Mouse (Mus musculus) MEL (cell line): ENCODE measurements around the gene Dhcr7. TPM values are rescaled to one million over a fixed set of nuclear protein-coding genes. Genes with fewer than 3 reads are reported as not detected.

ENCODE experiments used
- DNase-seq: peaks from one replicate; pipeline ENCODE4 v3.0.0; 2011; ENCODE audit warnings: low read depth, low spot score
- H3K27ac ChIP-seq: 2 replicates; pipeline ENCODE4 v1.5.1; 2012; ENCODE audit warnings: low read depth, mild to moderate bottlenecking, control low read depth, low read length, moderate library complexity; ENCODE audit not compliant: control insufficient read depth
- H3K27me3 ChIP-seq, 2 experiments: fragments of 150-350 bp in 1 of 2; sonication (generic) in 1 of 2; 2 replicates each; pipeline ENCODE4 v1.6.1; 2012; ENCODE audit warnings: low read length in 2 of 2, mild to moderate bottlenecking in 2 of 2, improper control_type of control experiment in 1 of 2, moderate library complexity in 1 of 2; ENCODE audit not compliant: insufficient read depth in 2 of 2, control insufficient read depth in 1 of 2
- H3K36me3 ChIP-seq, 2 experiments: 2 replicates each; pipeline ENCODE4 v1.6.1; 2012 to 2014; ENCODE audit warnings: low read length in 2 of 2, improper control_type of control experiment in 1 of 2, inconsistent platforms in 1 of 2, mild to moderate bottlenecking in 1 of 2; ENCODE audit not compliant: insufficient read depth in 2 of 2, control insufficient read depth in 1 of 2
- H3K4me1 ChIP-seq, 2 experiments: fragments of 150-350 bp in 1 of 2; sonication (generic) in 1 of 2; 2 replicates each; pipeline ENCODE4 v1.6.1; 2012; ENCODE audit warnings: low read length in 2 of 2, improper control_type of control experiment in 1 of 2, mild to moderate bottlenecking in 1 of 2; ENCODE audit not compliant: insufficient read depth in 2 of 2, control insufficient read depth in 1 of 2
- H3K4me3 ChIP-seq, 2 experiments: fragments of 150-350 bp in 1 of 2; sonication (generic) in 1 of 2; 2 replicates each; pipeline ENCODE4 v1.5.1; 2012; ENCODE audit warnings: low read depth in 2 of 2, low read length in 2 of 2, mild to moderate bottlenecking in 2 of 2, moderate library complexity in 2 of 2, control low read depth in 1 of 2, improper control_type of control experiment in 1 of 2; ENCODE audit not compliant: control insufficient read depth in 1 of 2, insufficient read depth in 1 of 2
- H3K79me2 ChIP-seq: 2 replicates; pipeline ENCODE4 v1.6.1; 2012; ENCODE audit warnings: mild to moderate bottlenecking, low read length, moderate library complexity; ENCODE audit not compliant: control insufficient read depth, poor library complexity, insufficient read depth
- H3K9ac ChIP-seq: 2 replicates; pipeline ENCODE4 v1.6.1; 2012; ENCODE audit warnings: low read depth, mild to moderate bottlenecking, control low read depth, low read length, moderate library complexity; ENCODE audit not compliant: control insufficient read depth, poor library complexity, severe bottlenecking
- H3K9me3 ChIP-seq: fragments of 150-350 bp; sonication (generic); replicated peaks from 2 replicates; pipeline ENCODE4 v1.6.1; 2012; ENCODE audit warnings: mild to moderate bottlenecking, low read length, improper control_type of control experiment, moderate library complexity; ENCODE audit not compliant: insufficient read depth
- BHLHE40 ChIP-seq: IDR thresholded peaks from 2 replicates; pipeline ENCODE4 v1.6.1; 2012; ENCODE audit warnings: low read depth, mild to moderate bottlenecking, inconsistent platforms, low read length, improper control_type of control experiment, borderline replicate concordance
- CHD2 ChIP-seq: IDR thresholded peaks from 2 replicates; pipeline ENCODE4 v1.6.1; 2011; ENCODE audit warnings: low read length, improper control_type of control experiment
- ELF1 ChIP-seq: IDR thresholded peaks from 2 replicates; pipeline ENCODE4 v1.6.1; 2014; ENCODE audit warnings: low read depth, mild to moderate bottlenecking, inconsistent platforms, low read length, improper control_type of control experiment, moderate library complexity
- ETS1 ChIP-seq: IDR thresholded peaks from 2 replicates; pipeline ENCODE4 v1.6.1; 2012; ENCODE audit warnings: low read depth, mild to moderate bottlenecking, inconsistent platforms, low read length, improper control_type of control experiment, moderate library complexity
- GABPA ChIP-seq: IDR thresholded peaks from 2 replicates; pipeline ENCODE4 v1.6.1; 2012; ENCODE audit warnings: low read depth, mild to moderate bottlenecking, inconsistent platforms, low read length, improper control_type of control experiment, moderate library complexity
- GATA1 ChIP-seq: IDR thresholded peaks from 2 replicates; pipeline ENCODE4 v1.6.1; 2011; ENCODE audit warnings: low read depth, low read length, improper control_type of control experiment
- MEF2A ChIP-seq: IDR thresholded peaks from 2 replicates; pipeline ENCODE4 v1.6.1; 2014; ENCODE audit warnings: low read depth, mild to moderate bottlenecking, inconsistent platforms, low read length, improper control_type of control experiment; ENCODE audit not compliant: poor library complexity, insufficient replicate concordance, severe bottlenecking; ENCODE audit errors: extremely low read depth
- MXI1 ChIP-seq: IDR thresholded peaks from 2 replicates; pipeline ENCODE4 v1.6.1; 2011; ENCODE audit warnings: mild to moderate bottlenecking, low read depth, low read length, improper control_type of control experiment
- MYB ChIP-seq: IDR thresholded peaks from 2 replicates; pipeline ENCODE4 v1.6.1; 2011; ENCODE audit warnings: mild to moderate bottlenecking, low read depth, low read length, improper control_type of control experiment
- MYC ChIP-seq: IDR thresholded peaks from 2 replicates; pipeline ENCODE4 v1.6.1; 2011; ENCODE audit warnings: low read depth, mild to moderate bottlenecking, low read length, improper control_type of control experiment, moderate library complexity
- NELFE ChIP-seq: IDR thresholded peaks from 2 replicates; pipeline ENCODE4 v1.6.1; 2011; ENCODE audit warnings: low read depth, low read length, improper control_type of control experiment
- NRF1 ChIP-seq: IDR thresholded peaks from 2 replicates; pipeline ENCODE4 v1.6.1; 2014; ENCODE audit warnings: low read depth, mild to moderate bottlenecking, inconsistent platforms, low read length, improper control_type of control experiment, moderate library complexity; ENCODE audit not compliant: poor library complexity, insufficient read depth, severe bottlenecking
- POLR2A ChIP-seq, 2 experiments: IDR thresholded peaks; 2 replicates each; pipeline ENCODE4 v1.6.1; 2011 to 2012; ENCODE audit warnings: low read length in 2 of 2, mild to moderate bottlenecking in 2 of 2, control low read depth in 1 of 2, improper control_type of control experiment in 1 of 2, low read depth in 1 of 2, moderate library complexity in 1 of 2; ENCODE audit not compliant: control insufficient read depth in 1 of 2, insufficient read depth in 1 of 2, poor library complexity in 1 of 2
- POLR2AphosphoS5 ChIP-seq: IDR thresholded peaks from 2 replicates; pipeline ENCODE4 v1.6.1; 2012; ENCODE audit warnings: low read depth, borderline replicate concordance, mild to moderate bottlenecking, inconsistent platforms, low read length, moderate library complexity, mixed read lengths
- RCOR1 ChIP-seq: IDR thresholded peaks from 2 replicates; pipeline ENCODE4 v1.6.1; 2012; ENCODE audit warnings: low read depth, mild to moderate bottlenecking, inconsistent platforms, low read length, improper control_type of control experiment
- SIN3A ChIP-seq: IDR thresholded peaks from 2 replicates; pipeline ENCODE4 v1.6.1; 2012; ENCODE audit warnings: low read length, improper control_type of control experiment, inconsistent platforms
- TAL1 ChIP-seq: IDR thresholded peaks from 2 replicates; pipeline ENCODE4 v1.6.1; 2012; ENCODE audit warnings: mild to moderate bottlenecking, inconsistent platforms, low read length, moderate library complexity, mixed read lengths
- TBP ChIP-seq: IDR thresholded peaks from 2 replicates; pipeline ENCODE4 v1.8.0; 2011; ENCODE audit warnings: low read depth, low read length, improper control_type of control experiment
- TCF12 ChIP-seq: IDR thresholded peaks from 2 replicates; pipeline ENCODE4 v1.6.1; 2014; ENCODE audit warnings: low read depth, mild to moderate bottlenecking, inconsistent platforms, low read length, improper control_type of control experiment, moderate library complexity
- USF1 ChIP-seq: IDR thresholded peaks from 2 replicates; pipeline ENCODE4 v1.6.1; 2014; ENCODE audit warnings: low read depth, mild to moderate bottlenecking, inconsistent platforms, low read length, improper control_type of control experiment, moderate library complexity
- USF2 ChIP-seq, 2 experiments: IDR thresholded peaks; 2 replicates each; pipeline ENCODE4 v1.6.1; 2011 to 2012; ENCODE audit warnings: improper control_type of control experiment in 2 of 2, low read length in 2 of 2, borderline replicate concordance in 1 of 2, inconsistent platforms in 1 of 2, low read depth in 1 of 2, mild to moderate bottlenecking in 1 of 2; ENCODE audit not compliant: insufficient read depth in 1 of 2
- ZC3H11A ChIP-seq: IDR thresholded peaks from 2 replicates; pipeline ENCODE4 v1.6.1; 2012; ENCODE audit warnings: low read depth, mild to moderate bottlenecking, inconsistent platforms, low read length, improper control_type of control experiment
- ZNF384 ChIP-seq: IDR thresholded peaks from 2 replicates; pipeline ENCODE4 v1.6.1; 2012; ENCODE audit warnings: low read depth, mild to moderate bottlenecking, inconsistent platforms, low read length, improper control_type of control experiment
- polyA plus RNA-seq, 2 experiments: library from polyadenylated mRNA; stranded (reverse) in 1 of 2; unstranded in 1 of 2; fragments of >175 nt in 1 of 2; fragments of >200 nt in 1 of 2; gene quantifications; 2 replicates each; pipeline versions ENCODE4 v1.2.1 to v1.2.4; 2012; ENCODE audit warnings: low replicate concordance in 2 of 2, low read depth in 1 of 2; ENCODE audit not compliant: insufficient read length in 2 of 2, insufficient read depth in 1 of 2, missing spikeins in 1 of 2
- total RNA-seq: library from RNA; depleted of rRNA; stranded (reverse); fragments of 300-350 nt; gene quantifications from 2 replicates; pipeline ENCODE4 v1.2.3, GENCODE M21; 2012

Dhcr7 gene
- total and polyA plus RNA-seq, 3 experiments: 12.7 to 40.7 TPM; not detected in 1

DNA sequence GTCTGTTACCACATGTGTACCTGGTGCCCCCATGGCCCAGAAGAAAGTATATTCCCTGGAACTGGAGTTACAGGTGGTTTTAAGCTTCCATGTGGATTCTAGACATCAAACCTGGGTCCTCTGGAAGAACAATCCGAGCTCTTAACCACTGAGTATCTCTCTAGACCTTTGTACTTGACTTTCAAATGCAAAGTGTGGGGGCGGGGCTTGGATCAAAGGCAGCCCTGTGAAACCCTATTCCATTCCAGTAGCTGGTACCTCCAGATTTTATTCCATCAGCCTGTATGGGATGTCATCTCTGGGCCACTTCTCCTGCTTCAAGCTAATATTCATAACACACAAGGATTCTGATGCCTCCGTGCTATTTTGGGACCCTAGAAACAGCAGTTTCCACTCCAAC lies 46.8 kb upstream of the Dhcr7 start:
- H3K9me3 ChIP-seq: no peaks in the 10 kb centered on the region
- H3K4me3 ChIP-seq: no peak overlapping the region
- no peak for DNase-seq
- H3K36me3 ChIP-seq: no peaks in the 10 kb centered on the region
- peaks cover 0 to 2% of the 10 kb centered on the region in 2 experiments; a peak in 1 of 4 replicates for H3K27me3 ChIP-seq
- no peaks in the 10 kb centered on the region for H3K79me2 ChIP-seq
- TF ChIP-seq POLR2A (IDR thresholded peaks at IDR 0.05; ENCODE audit: control insufficient read depth in 1 of 2, insufficient read depth in 1 of 2, low read depth in 1 of 2, low read length in 2 of 2, poor library complexity in 1 of 2): no peak
- no peak overlapping the region for H3K27ac ChIP-seq
- no peak overlapping the region for H3K9ac ChIP-seq
- H3K4me1 ChIP-seq: no peaks in the 10 kb centered on the region

DNA sequence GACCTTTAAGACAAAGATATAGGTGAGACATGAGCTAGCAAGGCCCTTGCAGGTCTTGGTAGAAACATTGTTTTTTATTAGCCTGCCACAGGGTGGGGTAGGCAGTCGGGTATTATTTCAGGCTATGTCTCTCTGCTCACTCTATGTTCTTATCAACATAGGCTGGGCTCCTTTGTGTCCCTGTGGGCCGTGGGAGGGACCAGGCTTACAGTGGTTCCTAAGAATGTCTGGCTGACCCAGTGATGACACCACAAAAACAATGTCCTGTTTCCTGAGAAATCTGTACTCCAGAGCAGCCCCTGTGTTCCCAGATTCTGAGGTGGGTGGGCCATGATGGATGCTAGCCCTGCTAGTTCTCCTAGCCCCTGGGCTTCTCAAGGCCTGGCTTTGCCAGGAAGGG lies 45.6 kb upstream of the Dhcr7 start:
- no peak for TF ChIP-seq GABPA
- TF ChIP-seq POLR2A (IDR thresholded peaks at IDR 0.05; ENCODE audit: control insufficient read depth in 1 of 2, insufficient read depth in 1 of 2, low read depth in 1 of 2, low read length in 2 of 2, poor library complexity in 1 of 2): no peak
- TF ChIP-seq USF1: no peak
- no peak for TF ChIP-seq MXI1
- TF ChIP-seq TCF12: no peak
- no peak for DNase-seq
- peaks cover 0 to 2% of the 10 kb centered on the region in 2 experiments; a peak in 1 of 4 replicates for H3K27me3 ChIP-seq
- H3K9me3 ChIP-seq: no peaks in the 10 kb centered on the region
- H3K27ac ChIP-seq: no peak overlapping the region
- no peaks in the 10 kb centered on the region for H3K36me3 ChIP-seq
- H3K79me2 ChIP-seq: no peaks in the 10 kb centered on the region
- H3K4me1 ChIP-seq: no peaks in the 10 kb centered on the region
- H3K9ac ChIP-seq: no peak overlapping the region
- no peak overlapping the region for H3K4me3 ChIP-seq

DNA sequence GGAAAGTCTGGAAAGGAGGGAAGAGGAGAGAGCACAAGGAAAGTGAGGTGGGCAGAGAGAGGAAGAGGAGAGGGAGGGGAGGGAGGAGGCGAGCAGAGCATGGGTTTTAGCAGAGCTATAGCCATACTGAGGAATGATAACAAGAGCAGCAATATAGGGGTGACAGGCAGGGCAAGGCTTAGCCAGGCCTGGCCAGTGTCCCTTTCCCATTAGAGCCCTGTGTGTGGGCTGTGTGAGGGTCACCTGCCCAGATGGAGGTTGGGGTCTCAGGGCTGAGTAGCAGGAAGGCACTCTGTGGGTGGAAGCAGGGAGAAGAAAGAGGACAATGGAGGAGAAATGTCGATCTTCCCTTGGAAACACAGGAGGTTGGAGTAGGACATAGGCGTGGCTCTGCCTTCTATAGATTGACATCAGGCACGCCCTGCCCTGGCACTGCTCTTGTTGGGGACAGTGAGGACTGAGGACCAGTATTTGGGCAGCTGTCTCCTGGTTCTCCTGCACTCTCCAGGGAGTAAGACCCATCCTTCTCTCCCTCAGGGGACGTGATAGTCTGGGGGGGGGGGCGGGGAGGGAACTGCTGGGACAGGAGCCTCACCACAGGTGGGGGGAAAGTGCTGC lies 39.5 kb upstream of the Dhcr7 start:
- H3K9ac ChIP-seq: peak overlapping the region; percentile 65; the same call in 1 of the 2 replicates
- H3K4me3 ChIP-seq: peak overlapping the region; percentile 53 to 78; a peak in 3 of 4 replicates
- peaks cover 2 to 16% of the 10 kb centered on the region in 2 experiments for H3K4me1 ChIP-seq
- no peaks in the 10 kb centered on the region for H3K9me3 ChIP-seq
- no peak overlapping the region for H3K27ac ChIP-seq
- no peaks in the 10 kb centered on the region for H3K79me2 ChIP-seq
- no peaks in the 10 kb centered on the region for H3K27me3 ChIP-seq
- TF ChIP-seq NRF1 (no peak), NELFE (no peak), BHLHE40 (no peak), TAL1 (no peak), ZNF384 (no peak), TCF12 (no peak), MEF2A (no peak), POLR2AphosphoS5 (no peak), CHD2 (no peak), ELF1 (no peak), GATA1 (no peak), MYC (no peak), TBP (no peak), ZC3H11A (no peak), RCOR1 (no peak), SIN3A (no peak), MYB (no peak), POLR2A (IDR thresholded peaks at IDR 0.05; ENCODE audit: control insufficient read depth in 1 of 2, insufficient read depth in 1 of 2, low read depth in 1 of 2, low read length in 2 of 2, poor library complexity in 1 of 2) (no peak), ETS1 (no peak), USF2 (IDR thresholded peaks at IDR 0.05; ENCODE audit: borderline replicate concordance in 1 of 2, insufficient read depth in 1 of 2, low read depth in 1 of 2, low read length in 2 of 2) (no peak)
- TF ChIP-seq, all 39 proteins: peak for 0
- peak; percentile 32 for DNase-seq
- H3K36me3 ChIP-seq: no peaks in the 10 kb centered on the region; a peak in 2 of 4 replicates
